Mouse (Mus musculus): ENCODE results near the gene Atp13a4.

- TF ChIP-seq MAFK (IDR thresholded peaks at IDR 0.05; ENCODE audit: insufficient read depth, low read depth, low read length) (no peak), ZC3H11A (IDR thresholded peaks at IDR 0.05; ENCODE audit: borderline replicate concordance, low read depth, low read length) (peak; percentile 72; the same call in 1 of the 2 replicates), HCFC1 (IDR thresholded peaks at IDR 0.05; ENCODE audit: borderline replicate concordance, insufficient read depth, low read length) (no peak), CHD2 (IDR thresholded peaks at IDR 0.05; ENCODE audit: low read depth, low read length) (no peak), ZNF384 (IDR thresholded peaks at IDR 0.05; ENCODE audit: low read depth, low read length) (no peak)
Measured at GRCm38 (mm10) chr16:29575620-29576019, 31.0 kb upstream of the Atp13a4 start.

Data from ES-E14 (cell line).